Mouse (Mus musculus) thymus, adult 2 months (tissue): ENCODE data around the gene Csk.

ENCODE experiments used
- CTCF ChIP-seq: fragments of 200-500 bp; IDR thresholded peaks from 2 replicates; pipeline ENCODE4 v1.5.1; 2012; ENCODE audit warnings: mild to moderate bottlenecking, control low read depth, low read length, moderate library complexity, borderline replicate concordance; ENCODE audit not compliant: control insufficient read depth, poor library complexity, insufficient read depth; ENCODE audit errors: extremely low read depth
- POLR2A ChIP-seq: fragments of 200-500 bp; IDR thresholded peaks from 2 replicates; pipeline ENCODE4 v1.6.1; 2012; ENCODE audit warnings: mild to moderate bottlenecking, low read length, control low read depth, moderate library complexity; ENCODE audit not compliant: control insufficient read depth, poor library complexity, insufficient read depth; ENCODE audit errors: extremely low read depth

DNA sequence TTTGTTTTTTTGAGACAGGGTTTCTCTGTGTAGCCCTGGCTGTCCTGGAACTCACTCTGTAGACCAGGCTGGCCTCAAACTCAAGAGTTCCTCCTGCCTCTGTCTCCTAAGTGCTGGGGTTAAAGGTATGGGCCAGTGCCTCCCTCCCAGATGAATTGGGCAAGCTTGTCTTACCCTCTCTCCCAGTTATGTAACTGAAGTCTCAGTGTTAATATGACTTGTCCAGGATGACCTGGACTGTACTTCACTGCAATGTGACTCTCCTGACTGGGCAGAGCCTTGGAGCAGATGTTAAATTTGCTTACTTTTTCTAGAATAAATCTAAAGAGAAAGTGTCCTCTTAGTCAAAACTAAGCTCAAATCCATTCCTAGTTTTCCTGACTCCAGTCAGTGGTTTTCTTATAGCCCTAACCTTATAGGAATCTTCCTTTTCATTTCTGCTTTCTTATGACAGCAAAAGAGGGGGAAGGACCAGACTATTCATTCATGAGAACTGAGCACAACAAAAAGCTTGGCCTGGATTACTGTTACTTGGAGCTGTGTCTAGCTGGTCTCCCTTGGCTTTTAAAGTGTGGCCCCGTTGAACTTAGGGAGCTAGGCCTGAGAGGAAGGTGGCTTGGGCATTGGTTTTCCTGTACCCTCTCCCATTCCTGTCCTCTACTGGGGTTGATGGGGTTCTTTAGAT, 45.2 kb upstream of the Csk start:
- no peak for TF ChIP-seq CTCF
- TF ChIP-seq POLR2A = no peak
